Mouse (Mus musculus): ENCODE results near the gene Max.

DNA sequence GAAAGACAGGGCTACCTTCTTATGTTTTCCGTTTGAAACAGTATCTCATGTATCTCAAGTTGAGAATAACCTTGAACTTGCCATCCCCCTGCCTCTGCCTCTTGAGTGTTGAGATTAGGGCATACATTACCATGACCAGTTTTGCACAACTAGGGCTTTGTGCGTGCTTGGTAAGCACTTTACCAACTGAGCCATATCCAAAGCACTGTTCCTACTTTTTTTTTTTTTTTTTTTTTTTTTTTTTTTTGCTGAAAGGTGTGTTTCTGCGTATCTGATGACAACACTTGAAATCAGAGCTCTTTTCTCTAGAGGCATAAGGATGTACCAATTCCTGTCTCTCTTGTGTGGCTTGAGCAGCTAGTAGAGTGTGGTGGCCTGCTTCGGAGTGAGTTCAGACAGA is 65.4 kb downstream of the Max start:
- TF ChIP-seq CTCF (IDR thresholded peaks at IDR 0.05; ENCODE audit: low read depth, low read length) (no peak), POLR2A (IDR thresholded peaks at IDR 0.05; ENCODE audit: insufficient read depth, low read length) (no peak)

Data from ES-Bruce4 (cell line).